10 mouse cellular contexts compared by ENCODE assay signal in genomic region chr11:116661948-116662377, GRCm38 (mm10). TPM values are rescaled to one million over a fixed set of nuclear protein-coding genes. Genes with fewer than 3 reads are reported as not detected.
DNase-seq lines count a peak whose midpoint lies in the region; ATAC-seq and TF ChIP-seq lines count a peak whose summit lies in the region.
"Had no signal": no experiment of that assay in that cellular context is flagged by ENCODE, and none has a peak within 500 bp of the region (broad histone marks: within the 10 kb centered on the region; RNA-seq: fewer than 3 reads in every experiment).

No protein-coding gene starts in this region.

- H3K36me3 ChIP-seq in heart, embryonic 10.5 days, result no peaks in the 10 kb centered on the region
- no peaks in the 10 kb centered on the region for H3K36me3 ChIP-seq in heart, embryonic 11.5 days (ENCODE audit: control insufficient read depth, insufficient read depth, low read length)
- no peaks in the 10 kb centered on the region for H3K36me3 ChIP-seq in embryonic facial prominence, embryonic 12.5 days
- no peaks in the 10 kb centered on the region for H3K36me3 ChIP-seq in testis, adult 2 months (ENCODE audit: control insufficient read depth, insufficient read depth, low read length)
- H3K36me3 ChIP-seq in lung, postnatal 0 days (ENCODE audit: insufficient read depth, low read length), result no peaks in the 10 kb centered on the region

- H3K4me2 ChIP-seq in heart, embryonic 11.5 days, result no peak overlapping the region
- H3K4me2 ChIP-seq in embryonic facial prominence, embryonic 12.5 days (replicated peaks), result no peak overlapping the region
- no peak overlapping the region for H3K4me2 ChIP-seq in lung, postnatal 0 days (replicated peaks; ENCODE audit: low read depth, low read length)

- no peak for ATAC-seq in heart, embryonic 11.5 days (replicated peaks; ENCODE audit: insufficient number of reproducible peaks, low FRiP score, low TSS enrichment)
- no peak for ATAC-seq in embryonic facial prominence, embryonic 12.5 days (ENCODE audit: insufficient number of reproducible peaks, insufficient read depth, low FRiP score, low TSS enrichment)
- ATAC-seq in erythroblast, adult 5-6 weeks (replicated peaks; ENCODE audit: low FRiP score, poor library complexity, severe bottlenecking), result no peak
- no peak for ATAC-seq in lung, postnatal 0 days

- H3K9ac ChIP-seq in heart, embryonic 11.5 days (ENCODE audit: low read depth, low read length), result no peak overlapping the region
- peak overlapping the region; percentile 16; the same call in 1 of the 2 replicates for H3K9ac ChIP-seq in embryonic facial prominence, embryonic 12.5 days
- H3K9ac ChIP-seq in lung, postnatal 0 days (replicated peaks; ENCODE audit: low read depth), result no peak overlapping the region

- 61% methylated on average over 8 of the region's 8 CpGs for WGBS in heart, embryonic 10.5 days
- WGBS in heart, embryonic 11.5 days (ENCODE audit: insufficient replicate concordance), result 53% methylated on average over 8 of the region's 8 CpGs
- WGBS in embryonic facial prominence, embryonic 12.5 days, result 69% methylated on average over 8 of the region's 8 CpGs
- WGBS in lung, postnatal 0 days, result 48% methylated on average over 7 of the region's 8 CpGs

- H3K4me1 ChIP-seq in heart, embryonic 10.5 days, result peaks cover 82% of the 10 kb centered on the region
- H3K4me1 ChIP-seq in heart, embryonic 11.5 days (ENCODE audit: control insufficient read depth, insufficient read depth, low read length), result peaks cover 46% of the 10 kb centered on the region
- peaks cover 58% of the 10 kb centered on the region for H3K4me1 ChIP-seq in embryonic facial prominence, embryonic 12.5 days
- peaks cover 30% of the 10 kb centered on the region for H3K4me1 ChIP-seq in testis, adult 2 months (ENCODE audit: control insufficient read depth, insufficient read depth, low read length)
- peaks cover 31% of the 10 kb centered on the region for H3K4me1 ChIP-seq in lung, postnatal 0 days (ENCODE audit: insufficient read depth, low read depth, low read length)

- H3K9me3 ChIP-seq in heart, embryonic 10.5 days, result no peaks in the 10 kb centered on the region
- H3K9me3 ChIP-seq in heart, embryonic 11.5 days (replicated peaks; ENCODE audit: control insufficient read depth, low read length), result no peaks in the 10 kb centered on the region
- H3K9me3 ChIP-seq in embryonic facial prominence, embryonic 12.5 days, result no peaks in the 10 kb centered on the region
- no peaks in the 10 kb centered on the region for H3K9me3 ChIP-seq in lung, postnatal 0 days (ENCODE audit: low read length)

- DNase-seq in heart, embryonic 10.5 days (ENCODE audit: low spot score), result no peak
- DNase-seq in Muller cell, postnatal 12 days (ENCODE audit: inconsistent ontology term), result peak; percentile 80
- DNase-seq in layer of hippocampus, postnatal 10 days (ENCODE audit: low spot score in 2 of 2), result peak; percentile 55 to 71
- DNase-seq in lung, postnatal 0 days (ENCODE audit: low spot score), result no peak

- no peak for TF ChIP-seq CTCF in testis, adult 2 months (IDR thresholded peaks at IDR 0.05; ENCODE audit: control insufficient read depth, insufficient read depth, insufficient replicate concordance, low read depth, low read length)
- TF ChIP-seq CTCF in lung, postnatal 0 days (IDR thresholded peaks at IDR 0.05), result no peak

- H3K27me3 ChIP-seq in heart, embryonic 10.5 days (ENCODE audit: insufficient read depth, poor library complexity, severe bottlenecking), result peaks cover 41% of the 10 kb centered on the region
- H3K27me3 ChIP-seq in heart, embryonic 11.5 days (ENCODE audit: control insufficient read depth, insufficient read depth, low read length), result peaks cover 10% of the 10 kb centered on the region; the same call in 1 of the 2 replicates
- peaks cover 11% of the 10 kb centered on the region; the same call in 1 of the 2 replicates for H3K27me3 ChIP-seq in embryonic facial prominence, embryonic 12.5 days
- no peaks in the 10 kb centered on the region for H3K27me3 ChIP-seq in testis, adult 2 months (ENCODE audit: control insufficient read depth, insufficient read depth, low read length)
- H3K27me3 ChIP-seq in lung, postnatal 0 days (replicated peaks; ENCODE audit: insufficient read depth, low read length), result no peaks in the 10 kb centered on the region
- H3K27me3 ChIP-seq: CH12.LX had no signal

- no peak for TF ChIP-seq POLR2A in testis, adult 2 months (IDR thresholded peaks at IDR 0.05; ENCODE audit: control insufficient read depth, low read depth, low read length)

- H3K4me3 ChIP-seq in heart, embryonic 10.5 days, result no peak overlapping the region
- no peak overlapping the region for H3K4me3 ChIP-seq in heart, embryonic 11.5 days (ENCODE audit: low read depth, low read length)
- H3K4me3 ChIP-seq in embryonic facial prominence, embryonic 12.5 days, result no peak overlapping the region
- no peak overlapping the region for H3K4me3 ChIP-seq in testis, adult 2 months (ENCODE audit: control insufficient read depth, low read depth, low read length)
- H3K4me3 ChIP-seq in lung, postnatal 0 days (ENCODE audit: low read depth, low read length), result no peak overlapping the region

- peak overlapping the region; percentile 57 for H3K27ac ChIP-seq in heart, embryonic 10.5 days
- no peak overlapping the region for H3K27ac ChIP-seq in heart, embryonic 11.5 days (ENCODE audit: low read depth, low read length)
- H3K27ac ChIP-seq in embryonic facial prominence, embryonic 12.5 days, result no peak overlapping the region
- peak overlapping the region; percentile 73 for H3K27ac ChIP-seq in testis, adult 2 months (ENCODE audit: control insufficient read depth, insufficient read depth, low read depth, low read length)
- no peak overlapping the region for H3K27ac ChIP-seq in lung, postnatal 0 days (ENCODE audit: low read length)

- TF ChIP-seq EP300 in lung, postnatal 0 days (IDR thresholded peaks at IDR 0.05), result no peak

RNA-seq across cellular contexts. Expression of gene Cygb, which starts 7.8 kb away (rescaled TPM):
- 1.0 and 2.8 TPM in 2 replicates for polyA plus RNA-seq in heart, embryonic 10.5 days (2016; fragmentation: Nextera tagmentation; extraction: Ambion mirVana)
- 1.1 and 1.2 TPM in 2 replicates for polyA plus RNA-seq in heart, embryonic 11.5 days (2014; fragmentation: Nextera tagmentation; extraction: Ambion mirVana)
- 6.4 and 7.1 TPM in 2 replicates for polyA plus RNA-seq in embryonic facial prominence, embryonic 12.5 days (2016; fragmentation: Nextera tagmentation; extraction: Ambion mirVana)
- total RNA-seq in layer of hippocampus, postnatal 10 days (2021), result 10 to 100 TPM; 33.0 to 42.3 TPM
- 3.7 and 5.5 TPM in 2 replicates for polyA plus RNA-seq in testis, adult 2 months (2012; rRNA removed)
- not detected in 2 replicates for total RNA-seq in erythroblast, adult 5-6 weeks (2015; ENCODE audit: low replicate concordance)
- not detected in 2 replicates for total RNA-seq in erythroblast, adult 5-6 weeks (2017; ENCODE audit: low replicate concordance)
- polyA plus RNA-seq in lung, postnatal 0 days (2015; fragmentation: Nextera tagmentation; extraction: Ambion mirVana), result 27.3 and 32.0 TPM in 2 replicates
- total RNA-seq: CH12.LX had no signal

RNA-seq across cellular contexts. Expression of gene Prcd, which starts 8.6 kb away (rescaled TPM):
- 0.60 and 0.78 TPM in 2 replicates for polyA plus RNA-seq in heart, embryonic 10.5 days (2016; fragmentation: Nextera tagmentation; extraction: Ambion mirVana)
- polyA plus RNA-seq in heart, embryonic 11.5 days (2014; fragmentation: Nextera tagmentation; extraction: Ambion mirVana), result 0.35 and 0.92 TPM in 2 replicates
- 0.59 and 0.86 TPM in 2 replicates for polyA plus RNA-seq in embryonic facial prominence, embryonic 12.5 days (2016; fragmentation: Nextera tagmentation; extraction: Ambion mirVana)
- 1 to 10 TPM; 3.4 to 3.8 TPM for total RNA-seq in layer of hippocampus, postnatal 10 days (2021)
- polyA plus RNA-seq in testis, adult 2 months (2012; rRNA removed), result 7.8 and 8.4 TPM in 2 replicates
- total RNA-seq in erythroblast, adult 5-6 weeks (2015; ENCODE audit: low replicate concordance), result not detected in 2 replicates
- not detected in 2 replicates for total RNA-seq in erythroblast, adult 5-6 weeks (2017; ENCODE audit: low replicate concordance)
- polyA plus RNA-seq in lung, postnatal 0 days (2015; fragmentation: Nextera tagmentation; extraction: Ambion mirVana), result 10.9 and 16.4 TPM in 2 replicates
- total RNA-seq: CH12.LX; neutrophil, adult 5-6 weeks had no signal

RNA-seq across cellular contexts. Expression of gene Rhbdf2, which starts 35.1 kb away (rescaled TPM):
- 6.7 and 8.7 TPM in 2 replicates for polyA plus RNA-seq in heart, embryonic 10.5 days (2016; fragmentation: Nextera tagmentation; extraction: Ambion mirVana)
- 5.0 and 6.0 TPM in 2 replicates for polyA plus RNA-seq in heart, embryonic 11.5 days (2014; fragmentation: Nextera tagmentation; extraction: Ambion mirVana)
- polyA plus RNA-seq in embryonic facial prominence, embryonic 12.5 days (2016; fragmentation: Nextera tagmentation; extraction: Ambion mirVana), result 4.5 and 4.7 TPM in 2 replicates
- total RNA-seq in layer of hippocampus, postnatal 10 days (2021), result 1 to 10 TPM in 1 of 2 experiments, under 1 TPM in 1; 0.94 to 1.5 TPM
- polyA plus RNA-seq in testis, adult 2 months (2012; rRNA removed), result 6.3 and 7.5 TPM in 2 replicates
- 2.3 and 5.0 TPM in 2 replicates for total RNA-seq in erythroblast, adult 5-6 weeks (2015; ENCODE audit: low replicate concordance)
- 2.8 and 3.2 TPM in 2 replicates for total RNA-seq in erythroblast, adult 5-6 weeks (2017; ENCODE audit: low replicate concordance)
- 23.5 and 27.9 TPM in 2 replicates for polyA plus RNA-seq in lung, postnatal 0 days (2015; fragmentation: Nextera tagmentation; extraction: Ambion mirVana)

Comparison
In these comparisons a context has a peak if more than half of its experiments do, and no peak if none do; other contexts are left out.
1. H3K27ac ChIP-seq: peak in heart, embryonic 10.5 days (single experiment) and testis, adult 2 months (single experiment); none in heart, embryonic 11.5 days (single experiment), embryonic facial prominence, embryonic 12.5 days (single experiment) and lung, postnatal 0 days (single experiment).
2. DNase-seq: peak in Muller cell, postnatal 12 days (single experiment) and layer of hippocampus, postnatal 10 days (2 of 2); none in heart, embryonic 10.5 days (single experiment) and lung, postnatal 0 days (single experiment).